Mouse (Mus musculus) myocyte (in vitro differentiated cells): ENCODE data around the gene Prdm8.

Source experiments
- CEBPB ChIP-seq: IDR thresholded peaks from 2 replicates; pipeline ENCODE4 v1.6.1; 2011; ENCODE audit warnings: mild to moderate bottlenecking, moderate library complexity; ENCODE audit not compliant: poor library complexity, insufficient read depth, severe bottlenecking
- E2F4 ChIP-seq: IDR thresholded peaks from one replicate; pipeline ENCODE4 v1.6.1; 2011; ENCODE audit warnings: mild to moderate bottlenecking, control low read depth, moderate library complexity; ENCODE audit not compliant: insufficient read depth
- MAX ChIP-seq: IDR thresholded peaks from one replicate; pipeline ENCODE4 v1.6.1; 2011; ENCODE audit warnings: low read depth, mild to moderate bottlenecking, control low read depth
- MYOD1 ChIP-seq, 3 experiments: IDR thresholded peaks; one replicate each; pipeline ENCODE4 v1.6.1; 2011; ENCODE audit warnings: control low read depth in 2 of 3, low read depth in 2 of 3, mild to moderate bottlenecking in 2 of 3, moderate library complexity in 1 of 3; ENCODE audit not compliant: insufficient read length in 2 of 3, control insufficient read depth in 1 of 3
- MYOG ChIP-seq, 3 experiments: IDR thresholded peaks; one replicate each; pipeline ENCODE4 v1.6.1; 2011; ENCODE audit warnings: control low read depth in 2 of 3, low read depth in 2 of 3, mild to moderate bottlenecking in 2 of 3; ENCODE audit not compliant: insufficient read length in 2 of 3, control insufficient read depth in 1 of 3, insufficient read depth in 1 of 3
- POLR2A ChIP-seq: IDR thresholded peaks from one replicate; pipeline ENCODE4 v1.6.1; 2011; ENCODE audit warnings: low read depth, mild to moderate bottlenecking, control low read depth, moderate library complexity; ENCODE audit not compliant: insufficient read length
- POLR2AphosphoS2 ChIP-seq: IDR thresholded peaks from one replicate; pipeline ENCODE4 v1.6.1; 2011; ENCODE audit warnings: low read depth, control low read depth; ENCODE audit not compliant: insufficient read length
- REST ChIP-seq: IDR thresholded peaks from one replicate; pipeline ENCODE4 v1.6.1; 2011; ENCODE audit warnings: mild to moderate bottlenecking, control low read depth, moderate library complexity; ENCODE audit not compliant: insufficient read depth, insufficient read length
- SRF ChIP-seq: IDR thresholded peaks from one replicate; pipeline ENCODE4 v1.6.1; 2011; ENCODE audit warnings: low read depth; ENCODE audit not compliant: control insufficient read depth, insufficient read length
- TCF12 ChIP-seq: IDR thresholded peaks from one replicate; pipeline ENCODE4 v1.6.1; 2011; ENCODE audit warnings: mild to moderate bottlenecking, control low read depth; ENCODE audit not compliant: poor library complexity, insufficient read depth, severe bottlenecking
- TCF3 ChIP-seq: IDR thresholded peaks from one replicate; pipeline ENCODE4 v1.6.1; 2011; ENCODE audit warnings: low read depth, control low read depth; ENCODE audit not compliant: insufficient read length
- USF1 ChIP-seq: IDR thresholded peaks from one replicate; pipeline ENCODE4 v1.6.1; 2011; ENCODE audit warnings: low read depth, mild to moderate bottlenecking, control low read depth, moderate library complexity

DNA sequence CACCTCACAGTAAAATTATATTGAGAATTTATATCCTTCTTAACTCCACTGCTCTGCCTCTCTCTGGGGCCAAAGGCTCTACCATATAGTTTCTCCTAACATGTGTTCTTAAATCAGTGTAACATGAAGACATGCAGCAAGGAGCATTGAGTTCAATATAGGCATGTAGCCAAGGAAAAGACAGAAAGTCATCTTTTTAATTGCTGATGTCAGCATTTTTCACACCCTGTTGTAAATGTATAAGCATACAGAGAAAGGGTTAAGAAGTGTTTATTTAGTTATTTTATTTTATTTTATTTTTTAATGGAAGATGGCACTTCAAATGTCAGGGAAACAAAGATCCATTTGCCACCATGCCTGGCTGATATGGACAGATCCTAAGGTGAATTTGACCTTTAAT, 6.7 kb downstream of the Prdm8 start:
- no peak for TF ChIP-seq POLR2A
- no peak for TF ChIP-seq USF1
- TF ChIP-seq POLR2AphosphoS2, result no peak
- TF ChIP-seq TCF12, result no peak
- no peak for TF ChIP-seq CEBPB
- TF ChIP-seq MYOD1 (IDR thresholded peaks at IDR 0.05; ENCODE audit: control insufficient read depth in 1 of 3, insufficient read length in 2 of 3, low read depth in 2 of 3), result no peak
- TF ChIP-seq TCF3, result no peak
- TF ChIP-seq MAX, result no peak
- no peak for TF ChIP-seq MYOG (IDR thresholded peaks at IDR 0.05; ENCODE audit: control insufficient read depth in 1 of 3, insufficient read depth in 1 of 3, insufficient read length in 2 of 3, low read depth in 2 of 3)
- no peak for TF ChIP-seq SRF
- no peak for TF ChIP-seq E2F4
- no peak for TF ChIP-seq REST
